Mouse (Mus musculus): ENCODE results near the gene Shisa9. TPM values are rescaled to one million over a fixed set of nuclear protein-coding genes. Genes with fewer than 3 reads are reported as not detected.

Shisa9 gene
- polyA plus RNA-seq, 1 experiment from 2014 or later = 0.24 TPM

DNA sequence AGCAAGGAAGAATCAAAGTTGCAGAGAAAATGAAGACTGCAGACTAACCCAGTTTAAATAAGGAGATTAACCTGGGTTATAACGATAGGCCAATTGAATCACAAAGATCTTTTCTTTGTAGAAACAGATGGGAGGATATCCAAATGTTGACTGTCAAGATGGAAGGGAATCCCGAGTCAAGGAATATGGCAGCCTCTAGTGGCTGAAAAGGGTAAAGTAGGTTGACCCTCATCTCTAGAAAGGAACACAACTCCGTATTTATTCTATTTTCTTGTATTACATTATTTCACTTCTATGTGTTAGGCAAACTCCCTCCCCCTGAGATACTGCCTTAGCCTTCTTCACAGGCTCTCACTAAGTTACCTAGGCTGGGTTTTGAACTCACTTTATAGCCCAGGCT, 217.3 kb downstream of the Shisa9 start:
- H3K27ac ChIP-seq (replicated peaks) = no peak overlapping the region

DNA sequence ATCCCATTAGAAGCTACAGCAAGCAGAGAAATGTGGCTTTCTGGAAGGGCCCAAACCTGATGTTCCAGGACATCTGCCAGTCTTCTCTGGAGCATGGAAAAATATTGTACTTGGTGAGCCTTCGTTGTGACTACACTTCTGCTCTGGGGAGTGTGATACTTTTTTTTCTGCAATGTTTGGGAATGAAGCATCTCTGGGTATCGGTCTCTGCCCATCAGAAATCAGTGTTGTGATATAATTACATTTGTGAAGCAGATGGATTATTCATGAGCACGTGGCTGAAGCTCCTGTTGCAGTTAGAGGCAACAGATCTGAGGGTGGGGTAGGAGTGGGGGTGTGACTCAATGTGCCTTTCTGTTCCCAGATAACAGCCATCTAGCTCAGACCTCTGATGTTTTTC, 218.2 kb downstream of the Shisa9 start:
- 47% methylated on average over 3 of the region's 3 CpGs for WGBS (ENCODE audit: insufficient replicate concordance)
- H3K4me1 ChIP-seq (replicated peaks) = no peaks in the 10 kb centered on the region
- H3K9me3 ChIP-seq (replicated peaks) = no peaks in the 10 kb centered on the region
- H3K4me2 ChIP-seq = no peak overlapping the region
- H3K27ac ChIP-seq (replicated peaks) = no peak overlapping the region
- no peaks in the 10 kb centered on the region for H3K27me3 ChIP-seq
- no peak overlapping the region for H3K9ac ChIP-seq
- ATAC-seq (ENCODE audit: insufficient read depth) = no peak
- no peak overlapping the region for H3K4me3 ChIP-seq (replicated peaks)
- no peaks in the 10 kb centered on the region for H3K36me3 ChIP-seq (replicated peaks)

More for the DNA sequence above, 217.3 kb downstream of the Shisa9 start:
- no peak overlapping the region for H3K9ac ChIP-seq
- H3K4me1 ChIP-seq (replicated peaks) = no peaks in the 10 kb centered on the region
- H3K27me3 ChIP-seq = no peaks in the 10 kb centered on the region
- no peak for ATAC-seq (ENCODE audit: insufficient read depth)
- H3K4me3 ChIP-seq (replicated peaks) = no peak overlapping the region
- 21% methylated on average over 3 of the region's 3 CpGs for WGBS (ENCODE audit: insufficient replicate concordance)
- H3K36me3 ChIP-seq (replicated peaks) = no peaks in the 10 kb centered on the region
- H3K4me2 ChIP-seq = no peak overlapping the region
- no peaks in the 10 kb centered on the region for H3K9me3 ChIP-seq (replicated peaks)

DNA sequence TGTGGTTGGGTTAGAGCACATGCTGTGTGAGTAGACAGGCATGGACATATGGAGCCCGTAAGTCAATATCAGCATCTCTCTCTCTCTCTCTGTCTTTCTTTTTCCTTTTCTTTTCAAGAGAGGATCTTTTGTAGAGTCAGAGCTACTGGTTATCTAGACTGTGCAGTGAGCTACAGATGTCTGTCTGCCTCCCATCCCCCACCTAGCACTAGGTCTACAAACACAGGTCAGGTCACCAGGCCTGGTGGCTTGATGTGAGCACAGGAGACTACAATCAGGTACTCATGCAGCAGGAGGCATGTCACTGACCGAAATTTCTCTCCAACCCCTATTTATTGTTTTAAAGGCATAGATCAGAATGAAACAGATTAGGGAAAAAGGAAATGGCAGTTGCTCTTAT, 219.1 kb downstream of the Shisa9 start:
- Histone ChIP-seq H3K36me3 (replicated peaks) (no peaks in the 10 kb centered on the region), H3K4me1 (replicated peaks) (no peaks in the 10 kb centered on the region), H3K9ac (no peak overlapping the region), H3K27ac (replicated peaks) (no peak overlapping the region), H3K9me3 (replicated peaks) (no peaks in the 10 kb centered on the region), H3K4me2 (no peak overlapping the region), H3K27me3 (no peaks in the 10 kb centered on the region), H3K4me3 (replicated peaks) (no peak overlapping the region)
- 35% methylated on average over 2 of the region's 2 CpGs for WGBS (ENCODE audit: insufficient replicate concordance)
- no peak for ATAC-seq (ENCODE audit: insufficient read depth)

DNA sequence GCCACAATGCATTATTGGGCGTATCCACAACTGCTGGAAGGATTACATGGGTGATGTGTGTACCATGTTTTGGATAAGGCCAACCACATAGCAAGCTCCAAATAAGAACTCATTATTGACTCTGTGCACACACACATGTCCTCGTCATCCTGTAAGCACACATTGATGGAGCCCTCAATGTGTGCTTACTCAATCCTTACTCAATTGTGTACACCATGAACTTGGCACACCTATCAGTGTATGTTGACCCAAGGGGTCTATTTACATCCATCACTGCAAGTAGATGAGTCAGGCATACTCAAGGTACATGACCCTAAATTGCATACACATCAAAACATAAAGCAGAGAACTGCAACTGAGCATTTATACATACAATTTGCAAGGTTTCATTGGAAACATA, 220.5 kb downstream of the Shisa9 start:
- no peak overlapping the region for H3K4me3 ChIP-seq (replicated peaks)
- H3K4me2 ChIP-seq = no peak overlapping the region
- WGBS (ENCODE audit: insufficient replicate concordance) = 52% methylated on average over 2 of the region's 2 CpGs
- no peaks in the 10 kb centered on the region for H3K4me1 ChIP-seq (replicated peaks)
- no peaks in the 10 kb centered on the region for H3K27me3 ChIP-seq
- no peaks in the 10 kb centered on the region for H3K9me3 ChIP-seq (replicated peaks)
- no peak overlapping the region for H3K9ac ChIP-seq
- peak; percentile 47; the same call in 1 of the 2 replicates for ATAC-seq (ENCODE audit: insufficient read depth)
- H3K36me3 ChIP-seq (replicated peaks) = no peaks in the 10 kb centered on the region
- H3K27ac ChIP-seq (replicated peaks) = no peak overlapping the region

DNA sequence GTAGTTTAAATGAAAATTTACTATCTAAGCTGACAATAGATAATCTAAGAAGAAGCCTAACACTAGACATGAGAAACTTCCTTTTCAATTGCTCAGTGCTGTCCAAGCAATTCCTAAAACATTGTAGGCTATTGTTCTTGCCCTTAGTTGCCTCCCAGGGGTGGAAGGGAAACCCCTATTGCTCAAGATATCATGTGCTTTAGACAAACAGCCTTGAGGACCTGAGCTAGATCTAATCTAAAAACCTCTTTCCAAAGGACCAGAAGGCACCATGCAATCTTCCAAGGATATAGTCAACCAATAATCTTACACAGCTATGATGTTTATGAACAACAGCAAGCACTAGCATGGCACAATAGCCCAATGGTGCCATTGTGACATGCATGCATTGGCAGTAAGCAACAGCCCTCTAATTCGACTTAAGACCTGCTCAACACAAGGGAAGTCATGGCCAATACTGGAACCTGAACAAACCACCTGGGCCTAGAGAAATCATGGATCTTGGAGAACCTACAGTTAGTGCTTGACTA, 222.6 kb downstream of the Shisa9 start:
- WGBS (ENCODE audit: insufficient replicate concordance) = 33% methylated on average over 1 of the region's 1 CpGs
- ATAC-seq (ENCODE audit: insufficient read depth) = no peak
- no peaks in the 10 kb centered on the region for H3K4me1 ChIP-seq (replicated peaks)
- no peak overlapping the region for H3K9ac ChIP-seq
- H3K36me3 ChIP-seq (replicated peaks) = no peaks in the 10 kb centered on the region
- no peak overlapping the region for H3K27ac ChIP-seq (replicated peaks)
- no peaks in the 10 kb centered on the region for H3K27me3 ChIP-seq
- no peak overlapping the region for H3K4me3 ChIP-seq (replicated peaks)
- H3K9me3 ChIP-seq (replicated peaks) = no peaks in the 10 kb centered on the region
- no peak overlapping the region for H3K4me2 ChIP-seq

DNA sequence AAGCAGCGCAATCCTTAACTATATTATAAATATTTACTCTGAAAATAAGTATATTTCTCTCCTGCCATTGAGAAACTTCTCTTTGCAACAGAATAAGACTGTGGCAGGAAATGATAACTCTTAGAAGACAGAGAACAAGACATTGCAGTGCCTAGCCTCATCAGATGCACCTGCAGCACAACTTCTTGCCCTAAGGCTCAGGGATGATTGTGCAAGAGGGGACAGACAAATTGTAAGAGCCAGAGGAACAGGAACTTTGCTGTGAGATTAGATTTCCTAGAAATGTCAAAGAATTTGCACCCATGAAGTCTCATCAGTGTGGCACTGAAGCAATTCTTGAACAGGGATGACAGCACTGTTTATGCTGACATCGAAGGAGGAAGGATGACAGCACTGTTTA, 223.0 kb downstream of the Shisa9 start:
- Histone ChIP-seq H3K36me3 (replicated peaks) (no peaks in the 10 kb centered on the region), H3K27me3 (no peaks in the 10 kb centered on the region), H3K27ac (replicated peaks) (no peak overlapping the region), H3K9me3 (replicated peaks) (no peaks in the 10 kb centered on the region), H3K9ac (no peak overlapping the region), H3K4me2 (no peak overlapping the region), H3K4me3 (replicated peaks) (no peak overlapping the region), H3K4me1 (replicated peaks) (no peaks in the 10 kb centered on the region)
- ATAC-seq (ENCODE audit: insufficient read depth) = no peak
- WGBS (ENCODE audit: insufficient replicate concordance) = 43% methylated on average over 2 of the region's 2 CpGs

DNA sequence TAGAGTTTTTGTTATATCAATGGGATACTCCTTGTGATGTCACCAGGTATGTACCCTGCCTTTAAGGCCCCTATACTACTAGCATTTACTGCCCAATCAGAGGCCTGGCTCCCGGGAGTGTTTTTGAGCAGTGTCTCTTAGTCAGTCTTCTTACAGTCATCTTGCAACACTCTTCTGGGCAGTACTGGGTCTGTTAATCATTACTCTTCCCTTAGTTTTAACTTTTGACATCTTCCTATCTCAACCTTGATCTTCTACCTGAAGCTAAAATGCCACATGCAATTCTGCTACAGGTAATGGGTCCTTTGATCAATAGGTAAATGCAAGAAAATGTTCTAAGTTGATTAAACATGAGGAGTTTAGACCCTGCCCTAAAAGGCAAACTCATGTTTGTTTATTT, 225.4 kb downstream of the Shisa9 start:
- H3K36me3 ChIP-seq (replicated peaks) = no peaks in the 10 kb centered on the region
- 54% methylated on average over 1 of the region's 1 CpGs for WGBS (ENCODE audit: insufficient replicate concordance)
- no peak for ATAC-seq (ENCODE audit: insufficient read depth)
- H3K9me3 ChIP-seq (replicated peaks) = no peaks in the 10 kb centered on the region
- H3K9ac ChIP-seq = no peak overlapping the region
- H3K4me1 ChIP-seq (replicated peaks) = no peaks in the 10 kb centered on the region
- H3K27me3 ChIP-seq = no peaks in the 10 kb centered on the region
- no peak overlapping the region for H3K4me3 ChIP-seq (replicated peaks)
- no peak overlapping the region for H3K27ac ChIP-seq (replicated peaks)
- H3K4me2 ChIP-seq = no peak overlapping the region

DNA sequence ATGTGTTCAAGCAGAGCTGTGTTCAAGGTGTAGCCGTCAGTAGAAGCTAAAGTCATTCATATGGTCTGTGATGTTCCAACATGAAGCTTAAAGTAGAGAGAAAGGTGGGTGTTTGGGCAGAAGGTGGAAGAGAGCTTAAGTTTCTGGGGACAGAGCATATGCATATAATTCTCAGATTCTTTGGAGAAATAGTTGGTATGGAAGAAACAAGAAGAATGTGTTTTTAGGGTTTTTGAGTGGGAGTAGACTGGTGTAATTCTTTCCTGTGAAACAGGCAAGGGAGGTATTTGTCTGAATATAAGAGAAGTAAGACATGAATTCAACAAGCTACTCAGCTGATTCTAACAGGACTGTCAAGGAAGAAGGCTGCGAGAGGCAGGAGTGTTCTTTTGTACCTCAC, 225.9 kb downstream of the Shisa9 start:
- 59% methylated on average over 2 of the region's 2 CpGs for WGBS (ENCODE audit: insufficient replicate concordance)

DNA sequence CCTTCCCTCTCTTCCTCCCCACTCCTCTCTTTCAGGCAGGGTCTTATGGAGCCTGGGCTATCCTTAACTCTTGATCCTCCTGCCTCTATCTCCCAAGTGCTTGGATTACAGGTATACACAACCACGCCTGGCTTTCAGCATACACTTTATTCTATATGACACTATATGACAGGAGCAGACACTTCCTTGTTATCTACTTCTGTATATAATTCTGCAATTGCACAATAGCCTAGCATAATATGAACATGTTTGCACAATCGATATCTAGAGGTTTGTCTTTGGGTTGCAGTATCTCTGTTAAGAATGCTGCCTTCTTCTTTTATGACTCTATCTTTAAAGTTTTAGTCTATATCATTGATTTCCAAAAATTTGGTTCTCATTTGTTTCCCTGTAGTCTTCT, 230.1 kb downstream of the Shisa9 start:
- Histone ChIP-seq H3K36me3 (replicated peaks) (no peaks in the 10 kb centered on the region), H3K27me3 (no peaks in the 10 kb centered on the region), H3K4me1 (replicated peaks) (no peaks in the 10 kb centered on the region), H3K4me3 (replicated peaks) (no peak overlapping the region), H3K9me3 (replicated peaks) (no peaks in the 10 kb centered on the region), H3K4me2 (no peak overlapping the region), H3K27ac (replicated peaks) (no peak overlapping the region), H3K9ac (no peak overlapping the region)
- ATAC-seq (ENCODE audit: insufficient read depth) = no peak
- WGBS (ENCODE audit: insufficient replicate concordance) = 63% methylated on average over 2 of the region's 2 CpGs

More for the DNA sequence above, 225.9 kb downstream of the Shisa9 start:
- H3K27me3 ChIP-seq = no peaks in the 10 kb centered on the region
- no peak overlapping the region for H3K9ac ChIP-seq
- H3K36me3 ChIP-seq (replicated peaks) = no peaks in the 10 kb centered on the region
- no peaks in the 10 kb centered on the region for H3K9me3 ChIP-seq (replicated peaks)
- H3K27ac ChIP-seq (replicated peaks) = no peak overlapping the region
- no peaks in the 10 kb centered on the region for H3K4me1 ChIP-seq (replicated peaks)
- no peak overlapping the region for H3K4me2 ChIP-seq
- no peak for ATAC-seq (ENCODE audit: insufficient read depth)
- H3K4me3 ChIP-seq (replicated peaks) = no peak overlapping the region

DNA sequence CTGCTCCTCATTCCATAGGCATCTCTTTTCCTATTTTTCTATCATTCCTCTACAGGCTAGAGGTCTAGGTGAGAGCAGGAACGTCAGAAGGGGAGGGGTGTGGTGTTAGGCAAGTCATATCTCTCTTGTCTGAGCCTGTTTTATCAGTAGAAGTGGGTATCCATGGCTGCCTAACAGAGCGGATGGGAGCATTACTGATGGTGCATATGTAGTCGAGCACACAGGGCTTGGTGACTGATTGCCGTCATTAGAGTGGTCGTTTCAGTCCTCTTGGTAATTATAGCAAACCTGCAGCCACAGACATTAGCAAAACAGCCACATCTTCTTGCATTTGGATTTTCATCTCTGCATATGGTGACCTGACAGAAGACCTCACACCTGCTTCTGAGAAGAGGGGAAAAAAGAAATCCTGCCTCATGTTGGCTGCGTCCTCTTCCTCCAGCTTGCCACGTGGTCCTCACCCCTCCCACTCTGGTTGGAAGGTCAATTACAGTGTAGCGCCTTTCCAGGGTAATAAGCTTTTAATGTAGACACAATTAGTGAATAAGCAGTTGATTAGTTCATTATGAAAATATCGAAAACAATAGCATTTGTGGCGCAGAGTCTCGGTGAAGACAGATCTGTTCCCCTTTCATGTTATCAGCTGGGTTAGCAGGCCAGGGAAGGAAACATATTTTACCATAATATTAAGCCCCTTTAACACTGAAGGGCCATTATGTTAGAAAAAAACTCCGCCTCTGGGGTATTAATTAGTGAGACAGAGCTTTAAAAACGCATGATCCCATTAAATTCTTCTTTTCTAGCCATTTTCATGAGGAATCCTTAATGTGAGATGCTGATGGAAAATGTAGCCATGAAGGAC, 233.6 kb downstream of the Shisa9 start:
- Histone ChIP-seq H3K4me3 (replicated peaks) (no peak overlapping the region), H3K27me3 (no peaks in the 10 kb centered on the region), H3K9me3 (replicated peaks) (no peaks in the 10 kb centered on the region), H3K36me3 (replicated peaks) (no peaks in the 10 kb centered on the region), H3K4me1 (replicated peaks) (no peaks in the 10 kb centered on the region), H3K9ac (no peak overlapping the region), H3K27ac (replicated peaks) (no peak overlapping the region), H3K4me2 (no peak overlapping the region)
- WGBS (ENCODE audit: insufficient replicate concordance) = 55% methylated on average over 13 of the region's 13 CpGs
- ATAC-seq (ENCODE audit: insufficient read depth) = no peak

DNA sequence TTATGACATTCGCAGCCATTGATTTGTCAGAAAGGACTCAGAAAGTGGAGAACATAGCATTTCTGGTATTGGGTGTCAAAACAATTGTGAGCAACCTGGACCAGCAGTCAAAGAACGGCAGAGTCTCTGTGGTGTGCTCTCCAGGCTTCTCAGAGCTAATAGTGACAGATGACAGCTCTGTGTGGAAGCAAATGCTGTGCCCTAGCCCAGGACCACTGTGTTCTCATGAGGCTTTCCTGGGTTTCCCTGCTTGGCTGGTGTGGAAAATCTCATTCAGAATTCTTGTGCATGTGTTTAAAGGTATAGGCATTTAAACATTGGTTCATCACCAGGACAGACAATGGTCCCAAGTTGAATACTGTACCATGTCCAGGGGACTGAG, 234.2 kb downstream of the Shisa9 start:
- H3K4me3 ChIP-seq (replicated peaks) = no peak overlapping the region
- no peaks in the 10 kb centered on the region for H3K27me3 ChIP-seq
- no peak overlapping the region for H3K27ac ChIP-seq (replicated peaks)
- no peaks in the 10 kb centered on the region for H3K9me3 ChIP-seq (replicated peaks)
- H3K36me3 ChIP-seq (replicated peaks) = no peaks in the 10 kb centered on the region
- ATAC-seq (ENCODE audit: insufficient read depth) = no peak
- no peak overlapping the region for H3K4me2 ChIP-seq
- WGBS (ENCODE audit: insufficient replicate concordance) = 58% methylated on average over 2 of the region's 2 CpGs
- no peaks in the 10 kb centered on the region for H3K4me1 ChIP-seq (replicated peaks)
- no peak overlapping the region for H3K9ac ChIP-seq

DNA sequence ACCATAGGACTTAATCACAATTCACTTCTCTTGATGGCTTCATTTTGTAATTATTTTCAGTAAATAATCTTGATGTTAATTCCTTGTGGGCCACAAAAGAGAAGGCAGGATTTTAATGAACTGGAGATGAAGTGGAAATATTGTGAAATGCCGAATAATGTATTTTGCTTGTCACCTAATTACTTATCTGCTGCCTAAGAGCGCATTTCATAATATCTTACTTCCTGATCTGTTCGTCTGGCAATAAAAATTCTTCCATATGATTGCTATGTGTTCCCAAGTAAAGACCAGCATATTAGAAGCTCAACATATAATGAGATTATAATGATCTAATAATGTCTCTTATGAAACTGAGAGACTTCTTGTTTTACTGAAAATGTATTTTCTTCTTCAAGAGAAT, 235.9 kb downstream of the Shisa9 start:
- 68% methylated on average over 3 of the region's 3 CpGs for WGBS (ENCODE audit: insufficient replicate concordance)
- Histone ChIP-seq H3K27ac (replicated peaks) (no peak overlapping the region), H3K9me3 (replicated peaks) (no peaks in the 10 kb centered on the region), H3K9ac (no peak overlapping the region), H3K4me1 (replicated peaks) (no peaks in the 10 kb centered on the region), H3K4me3 (replicated peaks) (no peak overlapping the region), H3K27me3 (no peaks in the 10 kb centered on the region), H3K36me3 (replicated peaks) (no peaks in the 10 kb centered on the region), H3K4me2 (no peak overlapping the region)
- no peak for ATAC-seq (ENCODE audit: insufficient read depth)
